Mouse (Mus musculus) forebrain, embryonic 14.5 days (tissue): ENCODE data around the gene P3h2. TPM values are rescaled to one million over a fixed set of nuclear protein-coding genes. Genes with fewer than 3 reads are reported as not detected.

Source experiments
- ATAC-seq: fragments of 200-750 bp; cut with Nextera tagmentation; 2 replicates; pipeline ENCODE4 v1.8.0; 2017; ENCODE audit warnings: mild to moderate bottlenecking, moderate library complexity
- DNase-seq: peaks from one replicate; pipeline ENCODE4 v3.0.0-alpha.2; 2015; ENCODE audit warnings: low spot score
- H3K27ac ChIP-seq: fragments of 300-500 bp; sonication (generic); 2 replicates; pipeline ENCODE4 v1.5.1; 2014; ENCODE audit warnings: low read depth, mild to moderate bottlenecking, control low read depth, low read length, moderate library complexity
- H3K27me3 ChIP-seq: fragments of 300-500 bp; sonication (generic); replicated peaks from 2 replicates; pipeline ENCODE4 v1.6.1; 2014; ENCODE audit warnings: low read length, control low read depth, mixed read lengths; ENCODE audit not compliant: control insufficient read depth, insufficient read depth
- H3K36me3 ChIP-seq: fragments of 300-500 bp; sonication (generic); 2 replicates; pipeline ENCODE4 v1.6.1; 2014; ENCODE audit warnings: low read length, control low read depth; ENCODE audit not compliant: control insufficient read depth, insufficient read depth
- H3K4me1 ChIP-seq: fragments of 300-500 bp; sonication (generic); 2 replicates; pipeline ENCODE4 v1.6.1; 2014; ENCODE audit warnings: antibody characterized with exemption, low read length, control low read depth; ENCODE audit not compliant: control insufficient read depth, insufficient read depth
- H3K4me2 ChIP-seq: fragments of 300-500 bp; sonication (generic); 2 replicates; pipeline ENCODE4 v1.6.1; 2014; ENCODE audit warnings: mild to moderate bottlenecking, control low read depth, low read length
- H3K4me3 ChIP-seq: fragments of 300-500 bp; sonication (generic); 2 replicates; pipeline ENCODE4 v1.5.1; 2014; ENCODE audit warnings: low read depth, low read length, control low read depth
- H3K9ac ChIP-seq: fragments of 300-500 bp; sonication (generic); 2 replicates; pipeline ENCODE4 v1.6.1; 2014; ENCODE audit warnings: mild to moderate bottlenecking, low read length, control low read depth, moderate library complexity
- H3K9me3 ChIP-seq: fragments of 300-500 bp; sonication (generic); replicated peaks from 2 replicates; pipeline ENCODE4 v1.6.1; 2016; ENCODE audit warnings: low read length, control low read depth, mixed read lengths; ENCODE audit not compliant: control insufficient read depth
- WGBS: fragments of 180-500 bp; shearing (Covaris S2); extraction: QIAGEN DNeasy Blood & Tissue Kit; methylation state at CpG from one replicate; pipeline ENCODE4 v1.1.7; 2014; 5-methylcytosine and 5-hydroxymethylcytosine counted together
- polyA plus RNA-seq: library from polyadenylated mRNA; unstranded; fragments of >200 nt; fragmentation: Nextera tagmentation; extraction: Ambion mirVana; gene quantifications from 2 replicates; pipeline ENCODE4 v1.2.1, GENCODE M21; 2014

Gene P3h2
- polyA plus RNA-seq, 1 experiment from 2014 or later, result 0.51 TPM

DNA sequence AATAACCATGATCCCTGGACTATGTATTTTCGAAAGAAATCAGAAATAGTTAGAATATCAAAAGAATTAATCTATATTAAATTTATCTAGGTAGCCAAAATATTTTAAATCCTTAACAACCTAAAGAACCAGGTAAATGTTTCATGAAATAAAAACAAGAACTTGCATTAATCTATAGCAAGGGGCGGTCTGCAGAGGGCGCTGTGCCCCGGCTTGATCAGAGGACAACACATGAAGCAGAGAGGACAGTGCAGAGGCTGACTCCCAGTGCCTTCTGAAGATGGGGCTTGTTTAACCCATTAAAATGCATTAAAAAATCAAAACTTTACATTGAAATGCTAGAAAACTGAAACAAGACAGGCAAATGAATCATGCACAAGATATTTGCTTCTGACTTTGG is 121.9 kb downstream of the P3h2 start:
- DNase-seq (no peak), ATAC-seq (no peak)
- no peak overlapping the region for H3K4me3 ChIP-seq
- no peaks in the 10 kb centered on the region for H3K9me3 ChIP-seq
- no peak overlapping the region for H3K9ac ChIP-seq
- no peaks in the 10 kb centered on the region for H3K27me3 ChIP-seq
- H3K36me3 ChIP-seq, result no peaks in the 10 kb centered on the region
- H3K4me1 ChIP-seq, result no peaks in the 10 kb centered on the region
- no peak overlapping the region for H3K27ac ChIP-seq
- WGBS, result 33% methylated on average over 4 of the region's 4 CpGs
- no peak overlapping the region for H3K4me2 ChIP-seq

DNA sequence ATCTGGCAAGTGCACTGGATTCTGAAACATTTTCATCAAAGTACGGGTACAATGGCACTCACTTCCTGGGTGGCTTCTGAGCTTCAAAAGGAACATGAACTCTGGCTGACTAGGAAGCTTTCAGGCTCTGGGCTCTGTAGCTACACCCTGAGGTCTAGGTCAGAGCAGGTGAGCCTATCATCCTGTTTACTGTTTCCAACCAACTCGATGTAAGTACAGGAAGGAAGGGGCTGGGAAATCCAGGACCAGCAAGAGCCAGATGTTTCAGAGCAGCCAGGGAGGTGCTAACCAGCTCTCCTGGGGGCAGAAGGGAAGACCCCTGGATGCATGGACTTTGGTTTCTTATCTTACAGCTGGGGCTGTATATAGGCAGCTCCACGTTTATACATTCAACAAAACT is 126.5 kb downstream of the P3h2 start:
- no peak for DNase-seq
- 73% methylated on average over 3 of the region's 3 CpGs for WGBS

DNA sequence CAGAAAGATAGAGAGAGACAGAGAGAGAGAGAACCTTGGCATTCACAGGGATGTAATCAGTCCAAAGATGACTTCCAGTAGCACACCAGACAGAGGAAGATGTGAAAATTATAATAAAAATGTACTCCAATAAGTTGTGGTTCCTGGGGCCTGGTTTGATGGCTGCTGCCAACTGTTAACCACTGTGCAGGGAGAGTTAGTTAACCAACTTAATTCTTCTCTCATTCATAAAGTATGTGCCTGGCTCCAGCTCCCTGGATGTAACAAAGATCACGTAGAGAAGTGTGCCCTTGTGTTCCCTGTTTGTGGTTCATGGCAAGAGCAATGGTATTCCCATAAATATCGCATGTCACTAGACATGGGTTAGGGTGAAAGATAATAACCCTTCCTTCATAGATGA is 128.4 kb downstream of the P3h2 start:
- no peak for ATAC-seq
- no peak overlapping the region for H3K9ac ChIP-seq
- no peak overlapping the region for H3K4me3 ChIP-seq
- no peak for DNase-seq
- no peak overlapping the region for H3K27ac ChIP-seq
- 93% methylated on average over 2 of the region's 2 CpGs for WGBS
- H3K27me3 ChIP-seq, result no peaks in the 10 kb centered on the region
- no peaks in the 10 kb centered on the region for H3K36me3 ChIP-seq
- no peak overlapping the region for H3K4me2 ChIP-seq
- no peaks in the 10 kb centered on the region for H3K4me1 ChIP-seq
- H3K9me3 ChIP-seq, result no peaks in the 10 kb centered on the region

More for the DNA sequence above, 126.5 kb downstream of the P3h2 start:
- Histone ChIP-seq H3K9me3 (no peaks in the 10 kb centered on the region), H3K27me3 (no peaks in the 10 kb centered on the region), H3K27ac (no peak overlapping the region), H3K9ac (no peak overlapping the region), H3K4me3 (no peak overlapping the region), H3K4me1 (no peaks in the 10 kb centered on the region), H3K4me2 (no peak overlapping the region), H3K36me3 (no peaks in the 10 kb centered on the region)
- ATAC-seq, result no peak

DNA sequence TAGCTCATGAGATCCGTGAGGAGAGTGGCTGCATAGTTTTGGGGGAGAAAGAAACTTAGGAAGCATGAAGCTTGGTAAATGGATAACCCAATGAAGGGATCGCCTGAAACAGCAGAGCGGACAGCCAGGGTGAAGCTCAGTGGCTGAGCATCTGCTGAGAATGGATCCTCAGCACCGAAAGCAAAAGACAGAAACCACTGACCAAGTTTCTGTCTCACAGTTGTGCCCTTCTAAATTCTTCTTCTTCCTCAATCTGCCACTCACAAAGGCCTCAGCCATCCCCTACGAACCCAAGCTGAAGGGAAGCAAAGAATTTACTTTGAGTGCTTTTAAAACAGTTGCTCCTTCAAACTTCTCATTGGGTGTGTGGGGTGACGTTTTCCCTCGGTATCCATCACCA is 134.3 kb downstream of the P3h2 start:
- no peak for ATAC-seq
- Histone ChIP-seq H3K9me3 (no peaks in the 10 kb centered on the region), H3K36me3 (no peaks in the 10 kb centered on the region), H3K4me1 (no peaks in the 10 kb centered on the region), H3K4me2 (no peak overlapping the region), H3K27me3 (no peaks in the 10 kb centered on the region), H3K27ac (no peak overlapping the region), H3K9ac (no peak overlapping the region), H3K4me3 (no peak overlapping the region)
- no peak for DNase-seq
- 90% methylated on average over 7 of the region's 7 CpGs for WGBS

DNA sequence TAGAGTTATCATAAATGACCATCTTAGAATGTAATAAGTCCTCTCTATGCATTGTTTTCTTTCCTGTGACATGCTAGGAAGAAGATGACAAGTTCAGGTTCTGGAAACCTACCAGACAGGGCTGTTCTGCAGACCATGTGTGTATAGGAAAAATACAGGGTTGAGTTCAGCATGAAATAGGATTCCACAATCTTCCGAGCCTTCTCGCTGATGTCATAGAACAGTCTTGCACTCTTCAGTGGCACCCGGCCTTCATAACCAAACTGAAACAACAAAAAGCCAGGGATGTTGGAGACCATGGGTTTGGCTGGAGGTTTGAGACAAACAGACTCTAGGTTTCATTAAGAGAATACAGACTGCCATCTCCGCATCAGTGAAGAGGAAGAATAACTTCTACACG is 134.9 kb downstream of the P3h2 start:
- Histone ChIP-seq H3K27ac (no peak overlapping the region), H3K9ac (no peak overlapping the region), H3K4me1 (no peaks in the 10 kb centered on the region), H3K4me3 (no peak overlapping the region), H3K4me2 (no peak overlapping the region), H3K9me3 (no peaks in the 10 kb centered on the region), H3K27me3 (no peaks in the 10 kb centered on the region), H3K36me3 (no peaks in the 10 kb centered on the region)
- DNase-seq, result no peak
- 95% methylated on average over 5 of the region's 5 CpGs for WGBS
- ATAC-seq, result no peak

DNA sequence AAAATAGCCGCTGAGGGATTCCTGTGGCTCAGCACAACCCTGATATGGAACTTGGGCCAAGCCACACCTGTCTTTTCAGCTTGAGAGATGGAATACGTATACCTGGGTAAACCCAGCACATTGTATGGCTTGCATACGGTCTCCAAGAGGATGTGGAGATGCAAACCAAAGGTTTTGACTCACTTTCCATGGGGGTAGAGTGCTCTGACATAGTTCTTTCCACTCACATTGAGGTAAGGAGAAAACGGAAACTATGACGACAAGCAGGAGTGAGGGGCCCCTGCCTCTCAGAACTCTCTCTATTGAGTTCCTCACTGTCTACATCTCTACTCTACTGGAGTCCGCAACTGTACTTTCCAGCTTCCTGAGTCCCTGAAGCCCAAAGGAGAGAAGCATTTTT is 135.4 kb downstream of the P3h2 start:
- no peaks in the 10 kb centered on the region for H3K27me3 ChIP-seq
- ATAC-seq, result no peak
- no peak overlapping the region for H3K9ac ChIP-seq
- no peaks in the 10 kb centered on the region for H3K4me1 ChIP-seq
- WGBS, result 93% methylated on average over 6 of the region's 6 CpGs
- H3K4me2 ChIP-seq, result no peak overlapping the region
- H3K27ac ChIP-seq, result no peak overlapping the region
- H3K9me3 ChIP-seq, result no peaks in the 10 kb centered on the region
- H3K36me3 ChIP-seq, result no peaks in the 10 kb centered on the region
- no peak overlapping the region for H3K4me3 ChIP-seq
- DNase-seq, result no peak

DNA sequence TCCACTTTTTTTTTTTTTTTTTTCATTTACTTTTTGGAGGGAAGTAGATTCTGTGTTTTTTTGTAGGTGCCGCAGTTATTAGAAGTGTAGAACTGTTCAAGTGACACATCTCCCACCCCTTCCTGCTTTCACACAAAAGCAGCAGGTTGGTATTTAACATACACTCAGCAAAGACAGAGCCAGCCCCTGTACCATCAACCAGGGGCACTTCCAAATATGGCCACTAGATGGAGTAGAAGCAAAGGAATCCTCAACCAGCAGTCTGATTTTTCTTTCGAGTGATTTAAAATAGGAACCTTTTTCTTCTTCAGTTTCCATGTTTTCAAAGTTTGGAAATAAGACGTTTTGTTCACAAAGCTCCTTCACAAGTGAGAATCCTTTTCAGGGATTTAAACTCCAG is 138.3 kb downstream of the P3h2 start:
- H3K4me1 ChIP-seq, result no peaks in the 10 kb centered on the region
- DNase-seq (peak; percentile 80), ATAC-seq (peak; percentile 78)
- H3K9ac ChIP-seq, result no peak overlapping the region
- no peaks in the 10 kb centered on the region for H3K9me3 ChIP-seq
- no peak overlapping the region for H3K4me2 ChIP-seq
- H3K4me3 ChIP-seq, result no peak overlapping the region
- H3K27me3 ChIP-seq, result no peaks in the 10 kb centered on the region
- H3K27ac ChIP-seq, result no peak overlapping the region
- no peaks in the 10 kb centered on the region for H3K36me3 ChIP-seq
- WGBS, result 20% methylated on average over 3 of the region's 3 CpGs

DNA sequence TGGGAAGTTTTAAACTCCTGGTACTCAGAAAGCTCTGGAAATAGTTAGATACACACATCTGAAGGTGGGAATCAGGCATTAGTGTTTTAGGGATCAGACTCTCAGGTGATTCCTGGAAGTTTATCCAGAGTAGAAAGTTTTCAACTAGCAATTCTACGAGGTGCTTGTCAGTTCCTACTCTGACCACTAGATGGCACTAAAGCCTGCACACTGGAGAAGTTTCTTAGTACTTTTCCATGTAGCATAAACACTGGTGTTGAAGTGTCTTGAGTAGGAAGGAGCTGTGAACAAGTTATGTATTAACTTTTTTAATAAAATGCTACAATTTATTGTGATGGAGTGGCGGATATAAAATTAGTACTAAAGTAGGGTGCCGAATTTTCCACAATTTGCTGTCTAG is 141.7 kb downstream of the P3h2 start:
- no peak overlapping the region for H3K4me2 ChIP-seq
- ATAC-seq (no peak), DNase-seq (peak; percentile 80)
- WGBS, result 26% methylated on average over 3 of the region's 3 CpGs
- H3K9me3 ChIP-seq, result no peaks in the 10 kb centered on the region
- no peak overlapping the region for H3K9ac ChIP-seq
- no peaks in the 10 kb centered on the region for H3K27me3 ChIP-seq
- H3K36me3 ChIP-seq, result no peaks in the 10 kb centered on the region
- no peak overlapping the region for H3K27ac ChIP-seq
- no peak overlapping the region for H3K4me3 ChIP-seq
- H3K4me1 ChIP-seq, result no peaks in the 10 kb centered on the region

DNA sequence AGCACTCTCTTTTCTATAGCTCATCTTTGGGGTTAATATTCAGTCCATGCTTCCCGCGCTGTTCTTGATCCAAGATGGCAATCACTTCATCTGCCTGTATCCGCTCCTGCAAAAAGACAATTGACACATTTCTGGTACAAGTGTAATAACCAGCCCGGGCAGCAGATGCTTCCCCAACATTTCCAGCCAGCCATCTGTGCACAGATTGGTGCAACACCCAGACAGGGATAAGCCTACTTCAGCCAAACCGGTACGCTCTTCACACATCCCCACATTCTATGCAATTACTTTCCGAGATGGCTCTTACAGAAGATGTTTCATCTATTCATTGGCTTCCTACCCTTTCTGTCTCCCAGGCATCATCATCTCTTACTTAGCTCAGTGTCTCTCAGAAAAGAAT is 145.2 kb downstream of the P3h2 start:
- DNase-seq (peak; percentile 83), ATAC-seq (peak; percentile 90)
- no peak overlapping the region for H3K4me2 ChIP-seq
- no peaks in the 10 kb centered on the region for H3K36me3 ChIP-seq
- no peak overlapping the region for H3K27ac ChIP-seq
- no peaks in the 10 kb centered on the region for H3K9me3 ChIP-seq
- H3K4me1 ChIP-seq, result no peaks in the 10 kb centered on the region
- H3K27me3 ChIP-seq, result no peaks in the 10 kb centered on the region
- 64% methylated on average over 7 of the region's 7 CpGs for WGBS
- no peak overlapping the region for H3K4me3 ChIP-seq
- H3K9ac ChIP-seq, result no peak overlapping the region
